Mouse (Mus musculus) embryo, embryonic 10.5 days (tissue): Measurements from ENCODE around the gene Antxr1.
"Not testable (repeated sequence)": the region's sequence is repeated elsewhere in the genome, so short reads cannot be mapped to it uniquely, and the experiment has no call there.

ENCODE experiments used
- DNase-seq: peaks from one replicate; pipeline ENCODE4 v3.0.0-alpha.2; 2015; ENCODE audit warnings: low spot score

Gene Antxr1

DNA sequence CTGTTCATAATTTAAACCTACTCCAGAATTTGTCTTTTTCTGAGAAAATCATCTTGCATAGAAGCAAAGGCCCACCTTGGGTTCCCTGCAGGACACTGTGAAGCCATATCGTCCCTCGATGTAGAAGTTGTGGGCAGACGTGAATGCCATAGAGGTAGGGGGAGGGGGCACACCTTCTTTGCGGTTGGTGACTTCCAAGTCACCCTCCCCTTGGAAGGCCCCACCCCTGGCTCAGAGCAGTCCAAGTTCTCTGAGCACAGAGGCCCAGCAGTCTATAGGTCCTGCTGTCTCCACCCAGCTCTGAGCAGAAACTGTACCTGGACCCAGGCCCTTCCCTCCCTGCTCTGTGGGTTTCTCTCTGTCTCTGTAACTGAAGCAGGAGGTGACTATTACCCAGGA is 233.7 kb downstream of the Antxr1 start:
- peak; percentile 23 for DNase-seq

DNA sequence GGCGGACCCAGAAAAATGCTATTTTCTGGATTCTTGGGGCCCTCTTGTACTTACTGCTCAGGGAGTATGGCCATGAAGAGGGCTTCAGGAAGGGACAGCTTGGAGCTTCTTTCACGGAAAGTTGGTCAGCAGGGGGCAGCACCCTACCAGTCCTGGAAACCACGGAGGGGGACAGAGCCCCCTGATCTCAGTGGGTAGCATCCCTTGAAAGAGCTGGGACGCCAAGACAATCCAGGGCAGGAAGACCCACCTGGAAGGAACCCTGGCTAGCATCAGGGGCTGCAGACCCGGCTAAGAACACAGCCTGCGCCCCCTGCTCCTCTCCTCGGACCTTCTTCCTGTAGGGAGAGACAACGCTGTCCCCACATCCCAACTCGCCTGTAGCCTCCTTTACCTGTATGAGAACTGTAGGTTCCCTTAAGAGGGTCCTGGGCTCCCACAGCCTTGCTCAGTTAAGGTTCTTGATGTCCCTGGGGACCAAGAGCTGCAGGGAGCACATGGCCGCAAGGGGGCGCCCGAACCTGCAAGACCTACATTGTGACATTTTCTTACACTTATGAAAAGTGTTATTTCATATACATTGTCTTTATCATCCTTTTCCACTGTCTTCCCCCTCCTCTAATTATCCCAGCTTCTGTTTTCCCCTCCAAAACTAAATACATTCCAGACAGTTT is 234.2 kb downstream of the Antxr1 start:
- DNase-seq = peak; percentile 90

DNA sequence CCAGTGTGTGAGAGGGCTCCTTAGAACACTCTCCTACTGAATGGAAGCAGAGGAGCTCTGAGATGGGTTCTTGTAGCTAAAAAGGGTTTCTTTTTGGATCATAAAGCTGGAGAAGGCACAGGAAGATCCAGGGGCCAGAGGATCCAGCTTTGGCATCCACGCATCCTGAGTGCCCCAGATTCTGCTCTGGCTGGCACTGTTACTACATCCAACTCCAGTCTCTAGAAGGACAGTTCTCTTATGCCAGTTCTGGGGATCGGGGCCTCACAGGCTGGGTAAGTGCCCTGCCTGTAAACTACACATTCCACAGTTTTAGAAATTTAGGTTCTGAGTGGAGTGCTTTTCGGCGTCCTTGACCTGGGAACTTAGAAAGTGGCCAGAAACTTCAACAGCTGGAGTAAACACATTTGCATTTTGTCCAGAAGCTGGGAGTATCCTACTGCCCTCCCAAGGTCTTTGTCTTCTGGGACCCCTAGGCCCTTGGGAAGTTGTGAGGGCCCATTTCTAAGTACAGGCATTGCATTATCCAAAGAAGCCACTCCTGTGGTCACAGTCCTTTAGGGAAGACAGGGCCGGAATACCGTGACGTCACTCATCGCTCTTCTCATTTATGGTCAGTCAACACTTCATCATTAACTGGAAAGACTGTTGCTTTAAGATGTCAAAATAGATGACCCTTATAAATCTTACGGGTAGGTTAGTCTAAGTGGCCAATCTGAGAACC is 235.2 kb downstream of the Antxr1 start:
- DNase-seq = peak; percentile 17

DNA sequence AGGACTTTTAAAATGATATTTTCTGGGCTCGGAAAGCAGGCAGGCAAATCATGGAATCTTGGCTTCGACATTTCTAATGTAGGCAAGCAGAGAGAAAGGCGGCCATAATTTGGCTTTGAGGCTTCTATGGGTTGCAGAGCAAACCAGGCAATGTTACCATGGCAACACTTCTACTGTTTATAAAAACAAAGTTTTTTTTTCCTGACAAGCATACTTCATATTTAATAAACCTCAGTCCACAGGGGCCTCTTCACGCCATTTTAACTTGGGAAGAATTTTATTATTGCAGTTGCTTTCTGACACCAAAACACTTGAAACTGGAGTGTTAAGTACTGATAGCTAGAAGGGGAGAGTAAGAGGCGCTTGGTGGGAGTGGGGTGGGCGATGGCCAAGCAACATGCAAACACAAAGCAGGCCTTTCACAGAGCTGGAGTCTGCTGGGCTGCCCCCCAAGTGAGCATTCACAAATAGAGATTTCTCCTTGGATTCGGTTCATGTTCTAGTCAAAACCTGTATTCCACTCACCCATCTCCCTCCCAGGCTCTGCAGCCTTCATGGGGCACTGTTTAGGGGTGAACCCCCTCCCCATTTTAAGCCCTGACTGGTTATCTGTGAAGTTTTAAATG is 235.8 kb downstream of the Antxr1 start:
- DNase-seq = peak; percentile 51

DNA sequence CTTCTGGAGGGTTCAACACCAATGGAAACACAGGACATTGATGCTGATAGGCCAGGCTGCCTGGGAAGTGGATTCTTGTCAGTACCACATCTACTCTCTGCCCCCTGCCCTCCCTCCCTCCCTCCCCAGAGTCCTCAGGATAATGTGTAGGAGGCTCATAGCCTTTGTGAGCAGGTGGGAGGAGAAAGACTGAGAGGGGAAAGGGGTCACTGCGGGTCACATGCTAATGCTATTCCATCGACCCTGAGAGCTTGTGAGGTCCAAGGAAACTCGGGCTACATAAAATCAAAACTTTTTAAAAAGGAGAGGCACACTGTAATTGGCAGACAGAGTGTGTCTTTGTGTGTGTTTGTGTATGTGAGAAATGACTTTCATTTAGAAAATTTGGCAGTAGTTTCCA is 236.4 kb downstream of the Antxr1 start:
- peak; percentile 56 for DNase-seq

DNA sequence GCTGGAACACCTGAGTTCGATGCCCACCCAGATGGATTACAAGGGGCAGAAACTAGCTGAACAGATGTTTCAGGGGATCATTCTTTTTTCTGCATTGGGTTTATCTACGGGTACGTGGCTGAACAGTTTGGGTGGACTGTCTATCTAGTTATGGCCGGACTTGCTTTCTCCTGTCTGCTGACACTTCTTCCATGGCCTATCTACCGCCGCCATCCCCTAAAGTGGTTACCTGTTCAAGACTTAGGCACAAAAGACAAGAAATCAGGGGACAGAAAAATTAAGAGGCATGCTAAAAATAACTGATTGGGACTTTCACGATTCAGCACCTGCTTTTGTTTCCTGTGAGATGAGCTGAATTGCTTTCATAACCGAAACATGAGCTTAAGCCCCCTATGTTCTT is 242.0 kb downstream of the Antxr1 start:
- not testable (repeated sequence) for DNase-seq

DNA sequence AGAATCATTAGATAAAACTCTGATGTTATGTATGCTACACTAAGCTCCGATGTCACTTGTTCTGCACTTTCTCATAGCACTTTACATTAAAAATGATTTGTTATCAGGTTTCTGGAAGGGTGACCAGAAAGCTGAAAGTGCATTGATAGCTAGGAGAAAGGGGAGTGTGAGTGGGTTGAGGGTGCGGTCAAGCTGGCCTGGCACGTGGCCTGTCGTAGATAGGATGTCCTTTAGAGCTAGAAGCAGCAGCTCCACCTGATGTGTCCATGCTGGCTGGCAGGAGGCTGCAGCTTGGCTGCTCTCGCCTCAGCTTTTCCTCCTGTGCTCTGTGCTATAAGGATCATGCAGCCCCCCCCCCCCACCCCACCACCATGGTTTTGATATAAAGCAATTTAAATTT is 243.1 kb downstream of the Antxr1 start:
- no peak for DNase-seq

DNA sequence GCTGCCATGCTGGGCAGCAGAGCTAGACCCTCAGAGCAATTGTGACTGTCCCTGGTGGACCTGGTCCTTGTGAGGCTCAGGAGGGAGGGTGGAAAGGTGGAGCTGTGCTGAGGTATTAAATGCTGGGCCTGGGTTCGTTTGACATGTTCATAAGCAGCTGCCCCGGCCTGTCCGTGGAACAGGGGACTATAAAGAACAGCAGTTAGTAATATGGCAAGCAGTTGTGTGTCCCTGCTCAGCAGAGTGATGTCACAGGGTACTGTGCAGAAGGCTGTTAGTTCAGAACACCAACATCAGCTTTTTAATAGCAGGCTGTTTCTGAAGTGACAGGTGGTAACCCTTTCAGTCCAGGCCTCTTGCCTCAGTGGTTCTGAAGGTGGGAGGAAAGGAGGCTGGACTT is 244.7 kb downstream of the Antxr1 start:
- no peak for DNase-seq

DNA sequence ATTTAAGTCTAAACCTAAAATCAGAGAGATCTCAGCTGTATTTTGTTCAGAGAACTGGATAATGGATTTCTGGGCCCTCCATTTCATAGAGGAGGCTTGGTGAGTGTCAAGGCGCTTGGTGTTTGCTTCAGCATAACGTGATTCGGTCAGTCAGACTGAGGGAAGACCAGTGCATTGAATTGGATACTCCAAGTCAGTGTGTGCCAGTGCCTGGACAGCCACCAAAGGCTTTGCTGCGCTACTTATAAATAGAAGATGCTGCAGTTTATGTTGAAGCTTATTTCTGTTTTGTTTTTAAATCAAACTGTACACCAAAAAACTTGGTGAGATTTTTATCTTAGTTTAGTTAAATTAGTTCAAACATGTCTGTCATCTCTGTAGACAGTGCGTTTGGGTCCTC is 247.3 kb downstream of the Antxr1 start:
- no peak for DNase-seq

DNA sequence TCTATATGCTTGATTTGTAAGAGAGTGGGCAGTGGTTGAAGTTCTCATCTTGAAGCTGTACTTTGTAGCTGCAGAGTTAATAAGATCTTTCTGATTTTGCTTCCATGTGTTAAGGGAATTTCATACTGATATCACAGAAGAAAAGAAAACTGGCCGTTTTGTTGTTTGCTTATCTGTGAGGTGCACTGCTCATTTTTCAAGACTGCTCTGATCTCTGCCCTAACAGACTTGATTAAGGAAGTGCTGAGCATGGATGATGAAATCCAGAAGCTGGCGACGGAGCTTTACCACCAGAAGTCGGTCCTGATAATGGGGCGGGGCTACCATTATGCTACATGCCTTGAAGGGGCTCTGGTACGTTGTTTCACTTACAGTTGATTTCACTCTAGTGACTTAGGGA is 250.6 kb downstream of the Antxr1 start:
- no peak for DNase-seq
